Mouse (Mus musculus) lung, adult 2 months (tissue): Measurements from ENCODE around the gene Kiss1r.

Experiments used
- CTCF ChIP-seq: fragments of 200-500 bp; IDR thresholded peaks from 2 replicates; pipeline ENCODE4 v1.5.1; 2011; ENCODE audit warnings: mild to moderate bottlenecking, low read length, control low read depth; ENCODE audit not compliant: insufficient read depth
- POLR2A ChIP-seq: fragments of 200-500 bp; IDR thresholded peaks from 2 replicates; pipeline ENCODE4 v1.6.1; 2011; ENCODE audit warnings: low read depth, mild to moderate bottlenecking, control low read depth, low read length, borderline replicate concordance; ENCODE audit errors: extremely low read depth

- no peak for TF ChIP-seq CTCF
- no peak for TF ChIP-seq POLR2A
Measured at GRCm38 (mm10) chr10:79921572-79921971, 4.8 kb downstream of the Kiss1r start.
